Mouse (Mus musculus) neural tube, embryonic 14.5 days (tissue): ENCODE data around the gene Spdl1. TPM values are rescaled to one million over a fixed set of nuclear protein-coding genes. Genes with fewer than 3 reads are reported as not detected.

ENCODE experiments used
- polyA plus RNA-seq: library from polyadenylated mRNA; unstranded; fragments of >200 nt; fragmentation: Nextera tagmentation; extraction: Ambion mirVana; gene quantifications from 2 replicates; pipeline ENCODE4 v1.2.1, GENCODE M21; 2014

Gene Spdl1
- polyA plus RNA-seq, 1 experiment from 2014 or later, result 1.4 TPM

Other genes starting within 250 kb of the Spdl1 start
- gene Dock2, start 49.7 kb downstream of the Spdl1 start, polyA plus RNA-seq, result 0.75 and 0.83 TPM in 2 replicates